Mouse (Mus musculus): ENCODE measurements around the gene Lcorl.
A peak's percentile ranks its signal among the peaks of the same experiment; 100 is the strongest.

Gene Lcorl

DNA sequence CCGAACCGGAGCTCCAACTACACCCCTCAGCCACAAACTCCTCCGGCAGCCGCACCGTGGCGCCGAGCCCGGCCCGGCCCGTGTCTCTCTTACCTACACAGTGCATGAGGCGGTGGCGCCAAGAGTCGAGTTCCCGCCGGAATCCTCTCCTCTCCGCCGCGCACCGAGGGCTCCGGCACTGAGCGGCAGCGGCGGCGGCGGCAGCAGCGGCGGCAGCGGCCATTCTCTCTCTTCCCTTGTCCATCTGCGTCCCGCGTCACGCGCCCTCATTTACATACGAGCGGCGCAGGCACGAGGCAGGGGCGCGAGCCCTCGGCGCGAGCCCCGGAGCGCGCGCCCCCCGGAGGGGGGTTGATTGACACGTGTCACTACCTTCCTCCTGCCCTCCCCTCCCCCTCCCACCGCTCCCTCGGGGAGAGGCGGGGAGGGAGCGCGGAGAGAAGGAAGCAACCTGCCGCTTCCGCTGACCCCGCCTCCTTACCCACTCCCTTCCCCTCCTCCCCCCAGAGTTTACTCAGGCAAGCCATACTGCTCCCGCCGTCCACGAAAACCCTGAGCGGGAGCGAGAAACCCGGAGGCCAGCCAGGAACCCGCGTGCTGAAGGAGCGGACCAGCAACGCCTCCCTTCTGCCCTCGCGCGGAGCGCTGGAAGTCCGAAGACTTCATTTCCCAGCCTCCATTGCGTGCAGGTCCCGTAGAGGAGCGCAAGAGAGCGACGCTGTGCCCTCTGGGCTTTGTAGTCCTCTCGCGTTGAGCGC lies at the start of gene Lcorl:
Gene Lcorl, minus strand, starts transcription at position 362 of the 758 bp plus-strand sequence.
- peak; percentile 94 to 95 for DNase-seq

DNA sequence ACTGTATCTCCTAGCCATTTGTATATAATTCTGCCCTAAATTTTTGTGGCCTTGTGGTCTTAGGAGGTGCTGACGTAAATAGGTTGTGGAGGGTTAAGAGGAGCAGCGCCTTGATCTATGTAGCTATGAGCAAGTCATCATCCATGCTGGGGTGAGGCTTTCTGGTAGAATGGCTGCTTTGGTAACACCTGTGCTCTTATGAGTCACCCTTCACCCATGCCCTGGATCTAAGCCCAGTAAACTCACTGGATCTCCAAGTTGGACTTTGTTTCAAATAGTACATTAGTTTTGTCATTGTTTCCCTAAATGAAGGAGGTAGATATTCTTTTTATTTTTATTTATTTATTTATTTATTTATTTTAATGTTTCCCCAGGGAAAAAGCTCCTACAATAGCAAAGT lies 47.3 kb upstream of the Lcorl start:
- no peak for DNase-seq

DNA sequence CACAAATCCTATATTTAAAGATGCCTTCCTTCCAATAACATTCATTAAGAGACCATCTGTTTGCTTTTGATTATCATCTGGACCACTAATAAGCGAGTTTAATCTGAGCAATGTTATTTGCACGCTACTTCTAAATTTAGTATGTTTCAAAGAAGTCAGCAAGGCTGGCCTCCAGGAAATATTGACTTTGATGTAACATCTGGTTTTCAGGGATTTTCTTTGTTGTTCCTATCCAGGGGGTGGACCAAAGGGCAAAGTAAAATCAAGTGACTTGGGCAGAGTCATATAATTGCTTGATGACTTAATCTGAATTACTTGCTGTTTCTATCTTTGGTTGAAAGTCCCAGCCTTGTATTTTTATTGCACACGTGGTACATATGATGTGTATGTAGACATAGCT lies 45.8 kb upstream of the Lcorl start:
- DNase-seq, result no peak

DNA sequence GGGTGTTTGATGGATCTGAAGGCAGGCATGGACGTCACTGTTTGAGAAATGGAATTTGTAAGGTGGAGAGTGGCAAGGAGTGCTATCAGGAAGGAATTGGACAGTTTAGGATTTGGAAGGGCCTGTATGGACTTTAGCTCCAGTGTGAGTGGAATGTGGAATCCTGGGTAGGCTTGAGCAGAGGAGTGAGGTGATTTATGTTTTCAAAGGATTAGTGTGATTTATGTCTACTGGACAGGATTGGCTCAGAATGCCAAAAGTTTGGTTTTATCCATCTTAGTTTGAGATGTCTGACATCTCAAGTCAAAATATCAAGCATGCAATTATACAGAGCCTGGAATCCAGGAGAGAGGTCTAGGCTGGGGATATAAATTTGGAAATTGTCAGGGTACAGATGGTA lies 37.9 kb upstream of the Lcorl start:
- DNase-seq, result no peak

DNA sequence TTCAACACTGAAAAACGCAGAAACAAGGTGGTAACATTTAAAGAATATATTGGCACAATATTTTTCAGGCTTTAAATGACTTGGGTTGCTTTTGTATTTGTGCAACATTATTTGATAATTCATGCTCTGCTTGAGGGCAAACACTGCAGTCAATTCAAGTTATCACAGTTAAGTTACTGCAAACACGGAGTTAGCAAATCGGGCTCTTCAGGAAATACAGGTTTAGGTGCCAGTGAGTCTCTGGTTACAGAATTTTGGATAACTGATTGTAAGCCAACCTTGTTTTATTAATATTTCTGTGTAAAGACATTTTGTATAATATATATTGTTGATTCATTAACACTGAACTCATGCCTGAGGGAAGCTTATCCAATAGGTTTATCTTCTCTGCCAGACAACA lies 36.3 kb upstream of the Lcorl start:
- no peak for DNase-seq

DNA sequence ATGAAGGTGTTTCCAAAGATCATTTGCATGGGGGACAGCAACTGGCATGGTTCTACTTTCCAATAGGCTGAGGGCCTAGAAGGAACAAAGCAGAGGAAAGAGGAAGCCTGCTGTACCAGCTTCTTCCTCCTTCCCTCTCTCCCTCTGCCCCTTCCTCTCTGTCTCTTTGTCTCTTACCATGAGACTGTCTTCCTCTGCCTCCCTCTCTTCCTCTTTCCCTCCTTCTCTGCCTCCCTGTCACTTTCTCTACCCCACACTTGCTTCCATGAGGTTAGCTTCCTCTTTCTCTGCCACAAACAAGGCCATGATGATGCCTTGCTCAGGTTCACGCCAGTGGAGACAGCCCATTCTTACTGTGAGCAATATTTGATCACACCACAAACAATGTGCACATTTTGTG lies 18.9 kb upstream of the Lcorl start:
- DNase-seq, result no peak

DNA sequence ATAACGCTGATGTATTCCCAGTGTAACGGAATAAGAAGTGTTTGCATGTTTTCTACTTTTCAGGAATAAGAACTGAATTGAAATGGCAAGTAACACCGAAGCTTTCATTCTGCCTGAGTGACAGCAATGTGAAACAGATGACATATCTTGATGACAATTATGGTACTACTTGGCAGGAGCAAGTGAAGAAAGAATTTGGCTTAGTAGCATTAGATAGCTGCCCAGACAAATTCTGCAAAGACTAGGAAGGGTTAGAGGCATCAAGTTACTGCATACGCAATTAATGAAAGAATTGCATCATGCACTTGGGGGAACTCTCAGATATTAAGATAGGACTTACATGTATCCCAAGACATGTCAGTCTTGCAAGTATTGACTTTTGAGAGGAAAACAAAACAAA lies 18.1 kb upstream of the Lcorl start:
- DNase-seq, result no peak

DNA sequence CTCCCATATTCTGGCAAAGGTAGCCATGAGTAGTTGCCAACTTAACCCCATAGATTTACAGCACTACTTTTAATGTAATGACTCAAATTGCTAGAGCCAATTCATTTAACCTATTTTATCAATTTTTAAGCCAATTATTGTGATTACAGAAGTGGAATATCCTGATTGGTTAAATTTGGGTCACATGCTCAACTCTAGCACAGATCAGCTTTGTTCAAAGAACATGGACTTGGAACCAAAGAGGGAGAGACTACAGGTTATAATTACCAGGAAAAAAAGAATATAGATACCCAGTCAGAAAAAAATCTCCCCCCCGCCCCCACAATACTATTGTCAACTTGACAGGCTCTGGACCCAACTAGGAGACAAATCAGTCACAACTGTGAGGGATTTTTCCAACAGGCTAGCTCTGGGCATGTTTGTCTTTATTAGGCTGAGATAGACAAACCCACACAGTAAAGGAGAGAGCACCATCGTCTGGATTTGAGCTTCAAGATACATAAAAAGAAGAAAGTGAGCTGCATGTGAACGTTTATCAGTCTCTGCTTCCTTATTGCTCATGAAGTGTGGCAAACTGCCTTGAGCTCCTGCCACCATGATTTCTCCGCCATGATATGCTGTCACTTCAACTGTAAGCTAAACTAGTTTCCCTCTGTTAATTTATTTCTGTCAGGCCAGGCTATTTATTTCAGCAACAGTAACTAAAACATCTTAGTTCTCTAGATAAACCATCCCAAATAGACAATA lies 17.0 kb upstream of the Lcorl start:
- DNase-seq, result no peak

DNA sequence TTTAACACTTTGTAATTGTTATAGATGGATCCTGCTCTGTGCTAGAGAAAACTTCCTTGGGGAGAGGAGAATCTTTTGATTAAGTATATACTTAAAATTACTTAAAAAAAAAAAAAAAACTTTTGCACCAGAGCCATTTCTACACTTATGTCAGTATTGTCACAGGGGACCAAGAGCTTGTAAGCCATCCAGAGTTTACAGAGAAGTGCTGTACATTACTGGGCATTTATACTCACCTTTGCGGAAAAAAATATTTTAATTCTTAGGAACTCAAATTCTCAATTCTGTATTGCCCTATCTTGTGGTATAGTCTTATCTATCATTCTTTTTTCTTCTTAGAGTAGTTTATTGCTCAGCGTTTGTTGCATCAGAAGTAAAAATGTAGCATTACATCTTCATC lies 953 bp upstream of the Lcorl start:
- DNase-seq, result no peak

DNA sequence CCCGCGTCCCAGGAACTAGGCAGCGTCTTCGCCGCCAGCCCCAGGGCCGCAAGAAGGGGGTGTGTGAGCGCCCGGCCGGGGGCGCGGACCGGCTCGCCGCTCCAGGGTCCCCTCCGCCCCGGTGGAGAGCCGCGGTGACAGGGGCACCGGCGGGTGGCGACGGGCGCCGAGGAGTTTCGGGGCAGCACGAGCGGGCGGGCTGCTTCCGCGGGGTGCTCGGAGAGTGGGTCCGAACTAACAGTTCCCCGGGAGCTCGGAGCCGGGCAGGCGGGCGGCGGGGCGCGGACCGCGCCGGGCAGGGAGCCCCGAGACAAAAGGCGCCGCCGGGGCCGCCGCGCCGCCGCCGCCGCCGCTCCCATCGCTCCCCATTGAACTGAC lies 550 bp downstream of the Lcorl start:
- no peak for DNase-seq

DNA sequence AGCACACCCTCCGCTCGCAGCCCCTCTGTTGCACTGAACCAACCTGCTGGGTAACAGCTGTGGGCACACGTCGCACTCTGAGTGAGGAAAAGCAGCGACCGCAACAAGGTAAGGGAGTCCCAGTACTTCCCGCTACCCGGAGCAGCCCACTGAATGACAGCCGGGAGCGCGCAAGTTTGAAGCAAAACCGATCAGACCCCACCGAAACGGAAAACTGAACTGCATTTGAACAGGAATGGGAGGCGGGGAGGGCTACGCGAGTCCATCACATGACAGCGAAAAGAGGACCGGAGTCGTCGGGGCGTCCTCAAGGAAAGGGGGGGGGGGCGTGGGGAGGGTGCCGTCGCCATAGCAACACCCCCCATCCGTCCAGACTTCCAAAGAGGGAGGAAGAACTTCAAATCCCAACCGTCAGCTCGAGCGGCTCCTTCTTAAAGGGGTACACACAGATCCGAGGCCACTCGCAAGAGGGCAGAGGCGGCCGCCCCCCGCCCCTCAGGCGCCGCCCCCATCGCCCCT lies 1.1 kb downstream of the Lcorl start:
- DNase-seq, result peak; percentile 38

DNA sequence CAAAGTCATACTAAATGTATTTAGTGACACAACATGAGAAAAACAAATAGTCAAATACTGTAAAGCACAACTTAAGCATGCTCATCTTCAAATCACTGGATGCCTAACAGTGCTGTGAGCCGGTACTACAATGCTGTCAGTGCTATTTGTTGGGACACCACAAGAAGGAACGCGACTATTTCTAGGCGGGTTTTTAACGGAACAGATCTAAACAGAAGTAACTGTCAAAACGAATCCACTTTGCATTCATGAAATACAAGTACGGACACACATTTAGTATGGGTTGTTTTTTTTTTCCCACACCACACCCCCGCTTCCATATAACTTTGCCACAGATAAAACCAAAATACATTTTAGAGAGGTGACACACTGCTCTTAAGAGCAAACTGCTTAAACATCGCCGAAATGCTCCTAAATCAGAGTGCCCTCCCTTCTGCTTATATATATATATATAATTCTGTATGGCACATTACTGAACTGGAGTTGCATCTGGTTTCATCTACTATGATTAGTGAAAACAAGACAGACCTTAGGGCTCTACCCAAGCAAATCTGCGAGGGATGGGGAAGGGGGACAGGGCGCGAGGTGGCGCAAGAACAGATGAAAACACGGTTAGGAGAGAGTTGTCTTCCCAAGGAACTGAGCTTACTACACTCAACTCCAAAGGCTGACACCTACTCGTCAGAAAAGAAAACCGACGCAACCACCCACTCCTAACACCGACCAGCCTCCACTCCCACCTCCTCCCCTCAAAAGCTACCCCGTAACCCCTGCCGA lies 1.7 kb downstream of the Lcorl start:
- DNase-seq, result peak; percentile 37 to 62

DNA sequence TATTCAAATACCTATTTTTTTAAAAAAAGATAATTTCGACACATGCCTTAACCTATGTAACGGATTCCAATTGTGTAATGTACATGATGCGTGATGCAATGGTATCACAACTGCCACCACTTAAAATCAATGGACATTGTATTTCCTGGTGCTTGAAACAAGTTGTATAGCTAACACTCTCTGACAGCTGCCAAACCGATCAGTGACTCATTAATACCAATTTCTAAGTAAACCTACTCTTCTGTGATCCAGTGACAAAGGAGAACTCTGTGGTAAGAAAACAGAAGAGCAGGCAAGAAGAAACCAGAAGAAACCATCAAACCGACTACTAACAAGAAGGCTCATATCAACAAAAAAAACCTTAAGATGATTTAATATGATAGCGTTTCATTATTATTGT lies 12.7 kb downstream of the Lcorl start:
- DNase-seq, result no peak

DNA sequence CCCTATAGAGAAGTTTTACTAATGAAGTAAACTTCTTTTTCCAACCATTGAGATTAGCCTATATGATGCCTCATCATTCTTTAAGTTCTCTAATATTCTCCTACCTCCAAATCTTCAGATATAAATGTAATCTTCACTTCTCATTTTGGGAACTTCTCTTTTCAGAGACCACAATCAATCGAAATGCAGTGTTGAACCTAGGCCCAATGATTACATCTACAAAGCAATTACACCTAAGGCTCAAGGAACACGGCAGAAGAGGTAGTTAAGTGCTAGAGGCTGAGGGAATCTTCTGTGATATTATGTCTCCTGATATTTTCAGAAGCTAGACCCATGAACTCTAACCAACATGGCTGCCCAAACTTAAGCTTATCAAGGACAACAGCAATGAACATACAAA lies 22.3 kb downstream of the Lcorl start:
- no peak for DNase-seq

DNA sequence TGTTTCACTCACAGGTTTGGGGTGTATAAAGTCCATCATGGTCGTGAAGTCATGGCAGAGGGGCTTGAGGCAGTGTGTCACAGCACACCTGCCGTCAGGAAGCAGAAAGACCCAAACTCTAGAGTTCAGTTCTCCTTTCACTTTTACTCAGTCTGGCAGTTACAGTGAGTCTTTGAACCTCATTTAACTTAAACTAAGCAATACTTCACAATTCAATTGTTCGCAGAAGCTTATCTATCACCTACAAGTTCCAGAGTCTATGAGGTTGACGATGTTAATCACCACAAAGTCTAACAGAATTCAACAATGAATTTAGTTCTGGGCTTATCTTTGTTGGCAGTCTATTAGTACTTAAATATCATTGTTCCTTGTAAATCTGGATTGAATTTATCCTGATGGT lies 45.9 kb downstream of the Lcorl start:
- no peak for DNase-seq

DNA sequence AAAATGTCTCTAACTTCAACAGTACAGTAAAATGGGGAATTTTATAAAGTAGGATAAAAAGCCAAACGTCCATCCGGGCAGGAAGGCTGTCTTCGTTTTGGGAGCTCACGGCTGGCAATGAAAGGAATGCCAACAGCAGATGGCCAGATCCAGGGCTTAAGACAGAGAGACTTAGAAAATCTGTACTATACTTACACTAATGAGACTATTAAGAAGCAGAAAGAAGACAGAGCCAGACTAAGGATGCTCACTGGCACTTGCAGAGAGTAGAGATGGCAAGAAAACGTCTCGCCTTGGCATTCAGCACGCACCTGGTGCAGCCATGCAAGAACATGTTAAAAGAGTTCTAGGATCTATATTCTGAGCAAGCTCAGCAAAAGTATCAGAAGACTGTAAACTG lies 65.6 kb downstream of the Lcorl start:
- no peak for DNase-seq

DNA sequence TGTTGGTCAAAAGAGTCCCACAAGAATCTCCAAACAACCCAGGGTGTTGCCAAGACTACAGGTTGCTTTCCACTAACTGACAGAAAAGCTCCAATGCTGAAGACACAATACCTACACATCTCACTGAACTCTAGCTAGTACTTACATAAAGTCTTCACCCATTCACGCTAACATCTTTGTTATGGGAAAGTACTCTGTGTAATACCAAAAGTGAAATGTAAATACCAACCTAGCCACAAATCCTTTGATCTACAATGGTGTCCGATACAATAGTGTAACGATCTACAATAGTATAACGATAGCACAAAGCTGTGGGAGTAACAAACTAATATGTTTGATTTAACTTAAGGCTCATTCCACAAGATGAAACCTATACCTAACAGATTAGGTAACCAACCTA lies 67.2 kb downstream of the Lcorl start:
- DNase-seq, result no peak

DNA sequence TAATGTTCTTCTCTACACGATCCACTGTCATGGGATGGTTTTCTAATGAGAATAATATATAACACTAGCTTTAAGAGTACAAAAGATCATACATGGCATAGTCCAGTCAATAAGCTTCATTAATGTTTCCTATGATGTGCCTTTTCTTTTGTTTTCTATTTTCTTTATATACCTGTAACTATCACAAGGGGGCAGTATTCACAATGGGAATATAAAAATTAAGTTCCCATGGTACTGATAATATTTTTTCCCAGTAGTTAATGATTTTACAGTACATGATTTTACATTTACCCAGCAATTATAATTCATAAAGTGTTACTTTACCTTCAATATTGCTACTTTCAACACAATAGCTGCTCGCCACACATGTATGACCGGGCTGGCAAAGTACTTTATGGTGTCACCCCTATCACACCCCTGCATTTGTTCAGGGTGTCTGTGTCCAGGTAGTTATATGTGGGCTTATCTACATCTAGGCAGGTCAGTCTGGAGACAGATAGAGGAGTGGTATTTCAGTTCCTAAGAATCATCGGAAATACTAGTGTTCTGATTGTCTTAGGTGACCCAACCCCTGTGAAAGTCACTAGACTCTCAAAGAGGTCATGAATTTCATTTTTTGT lies 99.8 kb downstream of the Lcorl start:
- DNase-seq, result no peak

DNA sequence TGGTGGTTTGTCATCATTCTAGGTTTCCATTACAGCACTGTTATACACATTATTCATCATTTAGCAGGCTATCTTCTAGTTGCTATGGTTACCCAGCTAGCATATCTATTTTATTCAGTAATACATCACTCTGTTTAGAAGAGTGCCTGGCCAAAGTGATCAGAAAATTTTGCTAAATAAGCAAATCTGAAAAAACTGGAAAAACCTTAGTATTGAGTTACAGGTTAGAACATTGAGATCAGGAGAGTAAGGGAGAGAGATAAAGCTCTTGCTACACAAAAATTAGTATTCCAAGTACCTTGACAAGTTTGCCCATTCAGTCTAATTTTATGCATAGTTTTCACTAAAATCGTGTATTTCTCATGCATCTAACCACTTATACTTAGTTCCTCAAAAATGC lies 119.5 kb downstream of the Lcorl start:
- DNase-seq, result no peak

DNA sequence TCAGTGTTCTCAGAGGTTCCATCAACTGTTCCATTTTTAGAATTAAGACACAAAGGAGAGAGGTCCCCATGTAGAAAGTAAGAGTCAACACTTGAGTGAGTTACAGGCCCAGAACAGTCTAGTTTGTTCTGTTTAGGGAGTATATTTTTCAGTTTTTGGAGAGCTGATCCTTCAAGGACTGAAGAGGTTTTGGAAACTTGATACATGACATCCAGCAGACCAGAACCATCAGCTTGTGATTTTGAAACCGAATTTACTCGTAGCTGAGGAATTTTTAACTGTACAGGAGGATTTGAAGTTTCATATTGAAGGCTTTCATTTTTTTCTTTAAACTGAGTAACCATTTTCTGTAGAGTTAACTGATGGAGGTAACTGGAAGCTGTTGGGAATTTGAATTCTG lies 123.7 kb downstream of the Lcorl start:
- DNase-seq, result no peak

DNA sequence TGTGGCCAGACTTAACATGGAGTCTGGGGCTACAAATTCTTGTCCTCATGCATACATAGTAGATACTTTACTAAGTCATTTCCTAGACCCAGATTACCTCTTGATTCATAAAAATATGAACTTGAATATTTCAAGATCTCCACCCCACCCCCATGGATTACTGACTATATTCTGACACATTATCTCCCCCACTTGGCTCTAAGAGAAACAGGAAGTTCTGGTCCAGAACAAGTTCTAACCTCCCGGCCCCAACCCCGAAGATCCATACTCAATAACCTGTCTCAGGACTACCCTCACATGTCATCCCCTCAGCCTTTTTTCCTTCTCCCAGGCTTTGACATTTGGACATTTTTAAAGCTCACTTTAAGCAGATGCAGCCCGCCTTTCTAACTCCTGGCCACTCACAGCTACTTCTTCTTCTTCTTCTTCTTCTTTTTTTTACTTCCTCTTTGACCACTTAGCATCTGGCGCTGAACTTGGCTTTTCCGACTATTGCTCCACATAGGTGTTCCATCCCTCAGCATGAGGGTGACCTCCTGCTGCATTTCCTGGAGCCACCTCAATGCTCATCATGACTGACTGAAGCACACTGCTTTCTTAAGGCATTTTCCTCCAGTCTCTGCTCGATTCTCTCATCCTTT lies 138.4 kb downstream of the Lcorl start:
- DNase-seq, result no peak

DNA sequence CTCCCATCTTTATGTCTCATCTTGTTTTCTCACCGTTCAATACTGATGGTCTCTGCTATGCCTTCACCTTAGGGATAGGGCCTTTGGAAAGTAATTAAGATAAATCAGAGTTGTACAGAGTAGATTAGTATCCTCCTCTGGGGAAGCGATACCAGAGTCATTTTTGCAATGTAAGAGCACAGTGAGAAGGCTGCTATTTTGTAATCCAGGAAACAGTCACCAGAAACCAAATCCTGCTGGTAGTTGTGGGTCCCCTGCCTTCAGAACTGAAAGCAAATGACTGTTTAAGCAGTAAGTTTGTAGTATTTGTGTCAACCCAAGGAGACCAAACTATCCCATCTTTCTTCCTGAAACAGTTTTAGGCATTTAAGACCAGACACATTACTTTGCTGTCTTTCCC lies 147.8 kb downstream of the Lcorl start:
- no peak for DNase-seq

DNA sequence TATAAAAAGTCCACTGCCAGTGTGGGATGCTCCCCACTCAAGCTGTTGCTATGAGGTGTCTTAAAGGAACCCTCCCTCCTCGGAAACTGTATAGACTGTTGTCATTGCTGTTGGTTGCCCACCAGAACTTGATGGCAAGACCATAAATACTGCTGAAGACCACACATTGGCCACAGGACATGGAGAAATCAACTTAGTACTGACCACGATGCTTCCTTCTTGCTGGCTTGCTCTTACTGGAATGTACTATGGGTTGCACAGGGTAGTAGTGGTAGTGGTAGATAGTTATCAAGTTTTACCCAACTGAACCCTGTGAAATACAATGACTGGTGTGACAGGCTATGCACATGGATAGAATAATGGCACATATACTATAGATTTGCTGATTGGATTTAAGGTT lies 150.6 kb downstream of the Lcorl start:
- DNase-seq, result no peak

All from kidney, adult 8-10 months (tissue).